Mouse (Mus musculus) stomach, embryonic 15.5 days (tissue): ENCODE measurements at regions not wholly inside any gene's neighbourhood (a gene's known extent, or its start where the extent isn't known, plus 50 kb on each side); places are given as distances from the start of the nearest gene placed in this dataset.

Experiments used
- ATAC-seq: fragments of 200-750 bp; cut with Nextera tagmentation; 2 replicates; pipeline ENCODE4 v1.8.0; 2017; ENCODE audit warnings: low read depth, moderate number of reproducible peaks, moderate TSS enrichment; ENCODE audit not compliant: insufficient read depth, low FRiP score
- H3K27ac ChIP-seq: fragments of 300-500 bp; sonication (generic); 2 replicates; pipeline ENCODE4 v1.5.1; 2015; ENCODE audit warnings: mild to moderate bottlenecking, inconsistent platforms
- H3K27me3 ChIP-seq: fragments of 300-500 bp; sonication (generic); replicated peaks from 2 replicates; pipeline ENCODE4 v1.6.1; 2015; ENCODE audit warnings: inconsistent platforms
- H3K36me3 ChIP-seq: fragments of 300-500 bp; sonication (generic); 2 replicates; pipeline ENCODE4 v1.6.1; 2015; ENCODE audit warnings: inconsistent platforms
- H3K4me1 ChIP-seq: fragments of 300-500 bp; sonication (generic); 2 replicates; pipeline ENCODE4 v1.6.1; 2015; ENCODE audit warnings: inconsistent platforms
- H3K4me2 ChIP-seq: fragments of 300-500 bp; sonication (generic); 2 replicates; pipeline ENCODE4 v1.6.1; 2015; ENCODE audit warnings: mild to moderate bottlenecking, inconsistent platforms
- H3K4me3 ChIP-seq: fragments of 300-500 bp; sonication (generic); replicated peaks from 2 replicates; pipeline ENCODE4 v1.5.1; 2015; ENCODE audit warnings: inconsistent platforms
- H3K9ac ChIP-seq: fragments of 300-500 bp; sonication (generic); 2 replicates; pipeline ENCODE4 v1.6.1; 2015; ENCODE audit warnings: inconsistent platforms
- H3K9me3 ChIP-seq: fragments of 300-500 bp; sonication (generic); 2 replicates; pipeline ENCODE4 v1.6.1; 2016; ENCODE audit warnings: inconsistent platforms
- WGBS: fragments of 180-500 bp; shearing (Covaris S2); methylation state at CpG from one replicate; pipeline ENCODE4 v1.1.7; 2015; 5-methylcytosine and 5-hydroxymethylcytosine counted together

- Histone ChIP-seq H3K4me1 (no peaks in the 10 kb centered on the region), H3K36me3 (no peaks in the 10 kb centered on the region), H3K27ac (no peak overlapping the region), H3K9ac (no peak overlapping the region), H3K4me2 (no peak overlapping the region), H3K27me3 (no peaks in the 10 kb centered on the region), H3K9me3 (no peaks in the 10 kb centered on the region), H3K4me3 (no peak overlapping the region)
- peak; percentile 43 for ATAC-seq
- 53% methylated on average over 6 of the region's 6 CpGs for WGBS
Observed at GRCm38 (mm10) chr3:15098206-15098817, 212.2 kb downstream of the Car2 start.

DNA sequence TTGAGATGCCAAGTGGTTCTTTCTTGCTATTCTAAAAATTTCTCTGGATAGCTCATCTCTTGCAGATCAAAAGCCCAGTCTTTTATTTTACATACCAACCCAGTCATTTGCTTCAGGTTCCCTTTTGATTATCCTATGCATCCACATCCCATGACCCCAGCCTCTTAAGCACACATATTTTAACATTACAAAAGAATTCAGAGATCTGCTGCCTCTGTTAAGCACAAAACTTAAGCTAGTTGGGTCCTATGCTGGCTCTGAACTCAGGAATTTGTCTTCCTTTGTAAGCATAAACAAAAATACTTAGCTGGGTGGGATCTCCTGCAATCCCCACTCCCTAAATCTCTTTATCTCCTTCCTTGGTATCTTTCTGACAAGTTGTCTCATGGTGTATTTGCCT lies 212.9 kb downstream of the Car2 start:
- Histone ChIP-seq H3K36me3 (no peaks in the 10 kb centered on the region), H3K27me3 (no peaks in the 10 kb centered on the region), H3K4me2 (no peak overlapping the region), H3K4me3 (no peak overlapping the region), H3K27ac (no peak overlapping the region), H3K9ac (no peak overlapping the region), H3K4me1 (no peaks in the 10 kb centered on the region), H3K9me3 (no peaks in the 10 kb centered on the region)
- ATAC-seq: no peak

DNA sequence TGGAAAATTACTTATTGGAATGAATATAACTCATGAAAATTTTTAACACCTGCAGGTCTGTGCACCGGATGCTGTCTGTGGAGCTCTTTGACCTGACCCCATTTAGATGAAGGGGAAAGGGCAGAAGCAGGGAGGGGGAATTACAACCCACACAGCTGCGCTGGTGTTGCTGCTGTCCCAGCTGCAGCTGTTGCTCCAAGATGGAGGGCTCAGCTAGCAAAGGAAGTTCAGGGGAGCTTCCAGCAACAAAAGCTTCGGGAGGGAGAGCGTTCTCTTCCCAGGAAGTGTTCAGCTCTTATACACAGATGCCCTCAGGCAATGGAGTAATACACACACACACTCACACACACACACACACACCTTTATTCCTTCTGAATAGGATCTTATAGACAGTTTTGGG lies 219.6 kb downstream of the Car2 start:
- no peak for ATAC-seq
- Histone ChIP-seq H3K4me1 (no peaks in the 10 kb centered on the region), H3K4me2 (no peak overlapping the region), H3K4me3 (no peak overlapping the region), H3K36me3 (no peaks in the 10 kb centered on the region), H3K27ac (no peak overlapping the region), H3K27me3 (no peaks in the 10 kb centered on the region), H3K9ac (no peak overlapping the region), H3K9me3 (no peaks in the 10 kb centered on the region)
- 37% methylated on average over 4 of the region's 4 CpGs for WGBS

- H3K4me3 ChIP-seq: no peak overlapping the region
- no peak overlapping the region for H3K9ac ChIP-seq
- H3K36me3 ChIP-seq: no peaks in the 10 kb centered on the region
- no peaks in the 10 kb centered on the region for H3K9me3 ChIP-seq
- H3K4me1 ChIP-seq: no peaks in the 10 kb centered on the region
- no peak overlapping the region for H3K27ac ChIP-seq
- no peak overlapping the region for H3K4me2 ChIP-seq
- WGBS: 76% methylated on average over 6 of the region's 6 CpGs
- no peak for ATAC-seq
- H3K27me3 ChIP-seq: no peaks in the 10 kb centered on the region
Observed at GRCm38 (mm10) chr3:15106281-15106680, 220.2 kb downstream of the Car2 start.

- no peak overlapping the region for H3K4me2 ChIP-seq
- no peak for ATAC-seq
- H3K27me3 ChIP-seq: no peaks in the 10 kb centered on the region
- no peak overlapping the region for H3K27ac ChIP-seq
- H3K9me3 ChIP-seq: no peaks in the 10 kb centered on the region
- 81% methylated on average over 5 of the region's 5 CpGs for WGBS
- no peak overlapping the region for H3K4me3 ChIP-seq
- no peaks in the 10 kb centered on the region for H3K4me1 ChIP-seq
- no peaks in the 10 kb centered on the region for H3K36me3 ChIP-seq
- H3K9ac ChIP-seq: no peak overlapping the region
Observed at GRCm38 (mm10) chr3:15107301-15107700, 221.2 kb downstream of the Car2 start.

GRCm38 (mm10) chr3:15108239-15108934 lies 222.3 kb downstream of the Car2 start:
- Histone ChIP-seq H3K27ac (no peak overlapping the region), H3K4me1 (no peaks in the 10 kb centered on the region), H3K4me2 (no peak overlapping the region), H3K4me3 (no peak overlapping the region), H3K36me3 (no peaks in the 10 kb centered on the region), H3K9ac (no peak overlapping the region), H3K9me3 (no peaks in the 10 kb centered on the region), H3K27me3 (no peaks in the 10 kb centered on the region)
- 57% methylated on average over 9 of the region's 9 CpGs for WGBS
- no peak for ATAC-seq

DNA sequence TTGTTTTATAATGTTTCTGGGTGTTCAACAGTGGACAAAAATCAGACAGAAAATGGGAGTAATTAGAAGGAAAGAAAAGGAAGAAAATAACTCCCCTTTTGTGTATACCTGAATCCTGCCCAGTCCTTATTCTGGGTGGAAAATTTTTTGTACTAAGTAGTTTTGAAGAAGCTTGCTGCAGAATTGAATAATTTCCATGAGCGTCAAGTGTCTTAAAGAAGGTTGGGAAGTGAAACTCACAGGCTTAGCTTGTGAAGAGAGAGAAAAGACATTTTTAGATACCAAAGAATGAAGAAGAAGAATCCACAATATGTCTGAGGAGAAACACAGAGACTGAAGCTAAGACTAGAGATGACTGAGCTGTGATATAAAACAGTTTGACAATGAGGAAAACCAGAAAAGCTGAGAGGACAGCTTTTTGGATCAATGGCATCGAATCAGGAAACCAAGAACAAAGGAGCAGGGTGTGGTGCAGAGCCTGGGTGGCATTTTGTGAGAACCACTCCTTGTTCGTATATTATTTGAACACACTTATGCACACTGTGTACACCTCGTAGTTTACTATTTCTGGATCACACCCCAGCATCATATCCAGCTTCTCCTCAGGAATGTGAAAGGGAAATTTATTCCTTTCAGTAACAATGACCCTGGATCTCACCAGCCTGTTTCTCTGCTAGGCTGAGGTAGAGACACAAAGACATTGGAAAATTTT lies 221.9 kb downstream of the Gm9733 start:
- ATAC-seq: no peak
- H3K36me3 ChIP-seq: no peaks in the 10 kb centered on the region
- H3K27me3 ChIP-seq: no peaks in the 10 kb centered on the region
- no peak overlapping the region for H3K4me2 ChIP-seq
- 48% methylated on average over 4 of the region's 4 CpGs for WGBS
- H3K27ac ChIP-seq: no peak overlapping the region
- H3K4me1 ChIP-seq: no peaks in the 10 kb centered on the region
- H3K9ac ChIP-seq: no peak overlapping the region
- H3K9me3 ChIP-seq: no peaks in the 10 kb centered on the region
- no peak overlapping the region for H3K4me3 ChIP-seq

DNA sequence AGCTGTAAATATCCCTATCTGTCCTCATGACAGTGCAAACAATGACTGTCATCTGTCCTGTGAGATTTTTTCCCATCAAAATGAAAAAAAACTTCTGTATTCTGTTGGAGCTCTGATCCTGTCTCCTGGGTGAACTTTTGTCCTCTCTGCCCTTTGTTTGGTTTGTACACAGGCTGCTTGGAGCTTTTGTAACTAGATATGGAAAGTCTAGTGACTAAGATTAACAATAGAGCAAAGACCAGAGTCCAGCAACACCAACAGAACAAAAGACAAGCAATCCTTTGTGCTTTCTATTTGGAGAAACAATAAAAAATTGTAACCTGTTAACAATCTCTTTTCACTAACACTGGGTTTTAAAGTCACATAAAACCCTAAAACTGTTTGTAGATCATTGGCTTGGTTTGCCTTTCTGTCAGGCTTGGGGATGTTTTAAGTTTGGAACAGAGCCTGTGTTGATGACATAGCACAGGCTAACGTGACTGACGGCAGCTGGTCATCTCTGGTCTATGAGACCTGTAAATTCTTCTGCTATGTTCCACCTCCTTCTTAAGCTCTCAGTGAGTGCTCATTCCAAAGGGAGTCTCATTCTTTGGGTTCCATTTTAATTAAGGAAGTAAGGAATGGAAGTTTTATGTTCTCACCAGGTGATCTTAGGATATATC lies 219.8 kb downstream of the Gm9733 start:
- Histone ChIP-seq H3K27ac (no peak overlapping the region), H3K4me1 (no peaks in the 10 kb centered on the region), H3K9me3 (no peaks in the 10 kb centered on the region), H3K36me3 (no peaks in the 10 kb centered on the region), H3K27me3 (no peaks in the 10 kb centered on the region), H3K9ac (no peak overlapping the region), H3K4me3 (no peak overlapping the region), H3K4me2 (no peak overlapping the region)
- no peak for ATAC-seq
- WGBS: 50% methylated on average over 2 of the region's 2 CpGs

- Histone ChIP-seq H3K27me3 (no peaks in the 10 kb centered on the region), H3K4me2 (no peak overlapping the region), H3K27ac (no peak overlapping the region), H3K4me1 (no peaks in the 10 kb centered on the region), H3K9ac (no peak overlapping the region), H3K36me3 (no peaks in the 10 kb centered on the region), H3K9me3 (no peaks in the 10 kb centered on the region), H3K4me3 (no peak overlapping the region)
- ATAC-seq: no peak
- WGBS: 7% methylated on average over 3 of the region's 3 CpGs
Observed at GRCm38 (mm10) chr3:15118634-15119356, 213.3 kb downstream of the Gm9733 start.

DNA sequence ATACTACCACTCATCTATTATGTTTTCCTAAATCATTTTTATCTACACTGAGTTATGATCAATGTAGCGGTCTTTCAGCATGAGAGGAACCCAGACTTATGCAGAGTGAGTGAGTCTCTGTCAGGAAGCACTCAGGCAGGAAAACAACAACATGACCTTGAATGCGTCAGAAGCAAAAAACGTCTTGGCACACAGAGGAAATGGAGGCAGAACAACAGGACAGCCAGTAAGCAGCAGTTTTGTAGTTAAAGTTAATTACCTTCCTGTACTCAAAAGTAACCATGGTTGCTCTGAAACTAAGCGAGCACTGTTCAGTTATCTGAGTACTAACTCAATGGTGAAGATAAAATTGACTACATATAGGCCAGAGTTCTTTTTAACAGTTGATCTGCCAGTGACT lies 205.4 kb downstream of the Gm9733 start:
- H3K4me1 ChIP-seq: no peaks in the 10 kb centered on the region
- H3K9ac ChIP-seq: no peak overlapping the region
- H3K27ac ChIP-seq: no peak overlapping the region
- ATAC-seq: no peak
- WGBS: 69% methylated on average over 4 of the region's 4 CpGs
- H3K36me3 ChIP-seq: no peaks in the 10 kb centered on the region
- no peaks in the 10 kb centered on the region for H3K9me3 ChIP-seq
- no peak overlapping the region for H3K4me3 ChIP-seq
- H3K4me2 ChIP-seq: no peak overlapping the region
- H3K27me3 ChIP-seq: no peaks in the 10 kb centered on the region

- Histone ChIP-seq H3K9ac (no peak overlapping the region), H3K27me3 (no peaks in the 10 kb centered on the region), H3K4me2 (no peak overlapping the region), H3K4me1 (no peaks in the 10 kb centered on the region), H3K4me3 (no peak overlapping the region), H3K9me3 (no peaks in the 10 kb centered on the region), H3K36me3 (no peaks in the 10 kb centered on the region), H3K27ac (no peak overlapping the region)
- no peak for ATAC-seq
Observed at GRCm38 (mm10) chr3:15128370-15128769, 203.7 kb downstream of the Gm9733 start.

DNA sequence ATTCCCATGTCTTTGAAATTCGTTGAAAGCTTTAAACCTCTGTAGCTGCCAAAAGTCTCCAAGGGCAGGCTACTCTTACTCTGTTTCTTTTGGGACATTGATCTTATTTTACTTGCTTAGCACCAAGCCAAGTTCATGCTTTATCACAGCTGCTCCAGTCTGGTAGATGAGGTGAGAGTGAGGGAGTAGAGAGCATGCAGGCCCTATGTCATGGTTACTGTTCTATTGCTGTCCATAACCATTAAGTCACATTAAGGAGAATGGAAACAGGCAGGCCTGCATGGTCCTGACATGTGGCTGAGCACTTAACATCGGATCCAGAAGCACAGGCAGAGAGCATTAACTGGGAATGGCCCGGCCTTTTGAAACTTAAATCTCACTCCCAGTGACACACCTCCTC lies 203.1 kb downstream of the Gm9733 start:
- Histone ChIP-seq H3K27ac (no peak overlapping the region), H3K36me3 (no peaks in the 10 kb centered on the region)
- no peak for ATAC-seq

More for the DNA sequence above, 203.1 kb downstream of the Gm9733 start:
- no peaks in the 10 kb centered on the region for H3K9me3 ChIP-seq
- no peaks in the 10 kb centered on the region for H3K27me3 ChIP-seq
- H3K4me2 ChIP-seq: no peak overlapping the region
- no peak overlapping the region for H3K9ac ChIP-seq
- H3K4me1 ChIP-seq: no peaks in the 10 kb centered on the region
- WGBS: 60% methylated on average over 3 of the region's 3 CpGs
- no peak overlapping the region for H3K4me3 ChIP-seq
